Mouse (Mus musculus): Measurements from ENCODE around the gene Prrt1. TPM values are rescaled to one million over a fixed set of nuclear protein-coding genes. Genes with fewer than 3 reads are reported as not detected.

Prrt1 gene
- polyA plus RNA-seq, 1 experiment = 0.53 TPM

DNA sequence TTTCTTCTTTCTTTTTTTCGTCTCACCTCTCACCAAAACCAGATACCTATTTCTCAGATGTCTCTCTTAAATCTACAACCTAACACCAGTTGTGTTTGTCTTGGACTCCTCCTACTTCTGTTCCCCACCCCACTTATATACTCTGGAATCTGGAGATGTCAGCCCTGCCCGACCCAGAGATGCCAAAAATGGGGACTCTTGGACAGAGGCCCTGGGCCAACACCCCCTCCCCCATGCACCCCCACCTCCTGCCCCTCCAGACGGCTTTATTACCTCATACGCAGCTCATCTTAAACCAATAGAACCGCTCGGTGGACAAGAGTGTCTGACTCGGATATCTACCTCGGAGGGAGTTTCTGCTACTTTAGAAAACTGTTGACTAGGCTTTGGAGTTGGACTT is 33.2 kb upstream of the Prrt1 start:
- H3K4me3 ChIP-seq (ENCODE audit: insufficient read depth, low read length) = no peak overlapping the region
- 0 out of 2 replicates have a peak, but pooled peaks cover 3% of the 10 kb centered on the region for H3K4me1 ChIP-seq (ENCODE audit: control insufficient read depth, insufficient read depth, low read length)
- TF ChIP-seq CTCF (IDR thresholded peaks at IDR 0.05; ENCODE audit: borderline replicate concordance, insufficient read depth, low read length) (no peak), POLR2A (IDR thresholded peaks at IDR 0.05; ENCODE audit: low read depth, low read length) (no peak)
- no peak overlapping the region for H3K27ac ChIP-seq (ENCODE audit: insufficient read depth, low read length)

DNA sequence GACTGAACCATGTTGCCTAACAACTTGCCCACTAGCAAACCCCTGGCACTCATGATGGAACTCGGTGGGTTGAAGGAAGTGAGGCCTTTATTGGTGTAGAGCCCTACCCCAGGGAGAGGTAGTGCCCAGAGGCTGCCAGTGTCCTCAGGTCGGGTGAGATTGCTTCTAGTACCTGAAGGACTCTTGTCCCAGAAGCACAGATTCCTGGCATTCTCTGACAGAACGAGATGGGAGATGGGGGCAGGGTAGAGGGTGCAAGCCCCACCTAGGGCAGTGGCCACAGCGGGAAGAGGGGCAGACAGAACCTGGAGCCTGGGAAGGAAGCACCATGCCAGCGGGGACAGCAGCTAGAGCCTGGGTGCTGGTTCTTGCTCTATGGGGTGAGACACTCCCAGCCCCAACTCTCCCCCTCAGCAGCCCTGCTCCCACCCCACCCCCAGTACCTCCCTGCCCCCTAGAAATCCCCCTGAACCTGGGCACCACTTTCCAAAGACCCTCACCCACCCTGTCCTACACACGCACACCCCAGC is 31.7 kb upstream of the Prrt1 start, which contains the start of gene Ager:
Gene Ager, plus strand, starts transcription at position 297 of the 530 bp plus-strand sequence.
- Histone ChIP-seq H3K4me3 (ENCODE audit: insufficient read depth, low read length) (no peak within 1 kb of the TSS), H3K4me1 (ENCODE audit: control insufficient read depth, insufficient read depth, low read length) (no peaks in the 10 kb centered on the region), H3K27ac (ENCODE audit: insufficient read depth, low read length) (no peak within 1 kb of the TSS)
- peak; percentile 58 for TF ChIP-seq POLR2A (IDR thresholded peaks at IDR 0.05; ENCODE audit: low read depth, low read length)
- no peak for TF ChIP-seq CTCF (IDR thresholded peaks at IDR 0.05; ENCODE audit: borderline replicate concordance, insufficient read depth, low read length)

DNA sequence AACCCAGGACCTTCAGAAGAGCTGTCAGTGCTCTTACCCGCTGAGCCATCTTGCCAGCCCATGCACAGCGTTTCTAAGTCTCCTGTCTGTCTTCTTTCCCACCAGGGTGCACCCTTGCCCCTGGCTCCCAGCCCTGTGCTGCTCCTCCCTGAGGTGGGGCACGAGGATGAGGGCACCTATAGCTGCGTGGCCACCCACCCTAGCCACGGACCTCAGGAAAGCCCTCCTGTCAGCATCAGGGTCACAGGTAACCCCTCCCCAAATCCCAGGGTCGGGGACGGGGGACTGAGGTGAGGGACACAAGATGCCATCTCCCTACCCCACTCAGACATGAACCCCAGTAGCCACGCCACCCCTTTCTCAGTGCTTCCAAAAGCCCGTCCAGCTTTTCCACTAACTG is 29.4 kb upstream of the Prrt1 start:
- no peak overlapping the region for H3K4me3 ChIP-seq (ENCODE audit: insufficient read depth, low read length)
- no peak for TF ChIP-seq POLR2A (IDR thresholded peaks at IDR 0.05; ENCODE audit: low read depth, low read length)
- TF ChIP-seq CTCF (IDR thresholded peaks at IDR 0.05; ENCODE audit: borderline replicate concordance, insufficient read depth, low read length) = no peak
- H3K27ac ChIP-seq (ENCODE audit: insufficient read depth, low read length) = no peak overlapping the region
- no peaks in the 10 kb centered on the region for H3K4me1 ChIP-seq (ENCODE audit: control insufficient read depth, insufficient read depth, low read length)

DNA sequence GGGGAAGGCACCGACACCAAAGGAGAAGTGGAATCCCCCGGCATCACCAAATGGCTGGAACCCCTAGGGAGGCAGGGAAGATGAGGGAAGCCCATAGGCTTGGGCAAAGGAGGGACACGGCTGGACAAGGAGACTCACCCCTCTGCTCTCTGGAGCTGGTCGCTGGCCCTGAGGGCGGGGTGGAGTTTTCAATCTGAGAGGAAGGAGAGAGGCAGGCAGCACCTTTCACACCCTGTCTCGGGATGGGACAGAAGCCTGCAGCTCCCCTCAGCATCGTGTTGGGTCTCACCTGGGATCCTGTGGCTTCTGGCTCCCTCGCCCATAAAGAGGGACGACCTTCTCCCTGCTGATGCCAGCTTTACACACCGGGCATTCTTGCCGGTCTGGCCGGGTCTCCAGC is 27.5 kb upstream of the Prrt1 start:
- H3K4me3 ChIP-seq (ENCODE audit: insufficient read depth, low read length) = no peak overlapping the region
- H3K27ac ChIP-seq (ENCODE audit: insufficient read depth, low read length) = no peak overlapping the region
- TF ChIP-seq POLR2A (IDR thresholded peaks at IDR 0.05; ENCODE audit: low read depth, low read length) (no peak), CTCF (IDR thresholded peaks at IDR 0.05; ENCODE audit: borderline replicate concordance, insufficient read depth, low read length) (no peak)
- no peaks in the 10 kb centered on the region for H3K4me1 ChIP-seq (ENCODE audit: control insufficient read depth, insufficient read depth, low read length)

DNA sequence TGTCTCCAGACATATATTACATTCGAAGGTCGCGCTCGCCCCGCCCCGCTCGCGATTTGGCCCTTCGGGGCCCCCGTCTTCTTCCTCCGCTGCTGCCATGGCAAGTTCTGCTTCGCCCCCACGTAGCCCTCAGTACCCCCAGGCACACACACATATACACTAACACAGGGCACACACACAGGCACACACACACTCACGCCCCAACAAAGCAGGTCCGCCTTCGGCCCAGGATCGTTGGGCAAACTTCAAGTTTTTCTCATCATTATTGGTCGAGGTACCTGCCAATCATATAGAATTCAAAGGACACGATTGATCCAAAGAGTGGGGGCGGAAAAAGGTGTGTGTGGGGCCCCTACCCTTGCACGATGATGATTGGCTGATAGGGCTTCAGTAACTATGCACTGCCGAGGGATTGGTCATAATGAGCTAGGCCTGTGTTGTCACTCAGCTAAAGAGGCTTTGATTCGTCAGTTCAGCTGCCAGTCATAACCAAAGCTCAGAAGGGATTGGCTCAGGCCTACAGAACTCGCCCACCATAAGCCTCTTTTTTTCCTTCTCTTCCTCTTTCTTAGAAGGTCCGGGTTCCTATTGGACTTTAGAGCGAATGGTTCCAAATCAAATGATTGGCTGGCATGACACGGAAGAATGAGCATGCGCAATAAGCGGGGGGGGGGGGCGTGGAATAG is 25.8 kb upstream of the Prrt1 start, which contains the start of gene Rnf5:
Gene Rnf5, minus strand, starts transcription at position 316 of the 686 bp plus-strand sequence.
- Histone ChIP-seq H3K27ac (ENCODE audit: insufficient read depth, low read length) (peak within 1 kb of the TSS; percentile 84), H3K4me3 (ENCODE audit: insufficient read depth, low read length) (peak within 1 kb of the TSS; percentile 57), H3K4me1 (ENCODE audit: control insufficient read depth, insufficient read depth, low read length) (peaks cover 4% of the 10 kb centered on the region; the same call in 1 of the 2 replicates)
- peak; percentile 83 for TF ChIP-seq POLR2A (IDR thresholded peaks at IDR 0.05; ENCODE audit: low read depth, low read length)
- TF ChIP-seq CTCF (IDR thresholded peaks at IDR 0.05; ENCODE audit: borderline replicate concordance, insufficient read depth, low read length) = no peak

DNA sequence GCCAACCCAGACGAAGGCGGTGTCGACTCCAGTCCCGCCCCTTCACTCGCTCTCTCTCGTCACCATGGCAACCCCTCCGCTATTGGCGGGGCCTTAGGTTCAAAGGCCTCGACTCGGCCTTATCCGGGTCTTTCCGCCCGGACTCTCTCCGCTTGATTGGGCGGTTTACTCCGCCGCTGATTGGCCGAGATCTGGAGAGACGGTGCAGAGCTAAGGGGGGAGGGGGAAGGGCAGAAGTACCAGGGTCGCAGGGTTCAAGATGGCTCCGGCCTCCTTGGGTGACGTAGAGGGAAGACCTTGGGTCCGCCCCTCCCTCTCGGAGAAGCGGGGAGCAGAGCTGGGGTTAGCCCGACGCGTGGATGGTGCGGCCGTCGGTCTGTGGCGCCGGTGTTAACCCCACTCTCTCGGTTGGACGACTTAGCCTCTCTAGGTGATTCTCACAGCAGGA is 25.2 kb upstream of the Prrt1 start, which contains the start of gene Agpat1:
Gene Agpat1, plus strand, starts transcription at position 202 of the 448 bp plus-strand sequence.
- H3K4me3 ChIP-seq (ENCODE audit: insufficient read depth, low read length) = peak within 1 kb of the TSS; percentile 84
- H3K27ac ChIP-seq (ENCODE audit: insufficient read depth, low read length) = peak within 1 kb of the TSS; percentile 84
- peaks cover 4% of the 10 kb centered on the region; the same call in 1 of the 2 replicates for H3K4me1 ChIP-seq (ENCODE audit: control insufficient read depth, insufficient read depth, low read length)
- peak; percentile 92 for TF ChIP-seq POLR2A (IDR thresholded peaks at IDR 0.05; ENCODE audit: low read depth, low read length)
- TF ChIP-seq CTCF (IDR thresholded peaks at IDR 0.05; ENCODE audit: borderline replicate concordance, insufficient read depth, low read length) = no peak

DNA sequence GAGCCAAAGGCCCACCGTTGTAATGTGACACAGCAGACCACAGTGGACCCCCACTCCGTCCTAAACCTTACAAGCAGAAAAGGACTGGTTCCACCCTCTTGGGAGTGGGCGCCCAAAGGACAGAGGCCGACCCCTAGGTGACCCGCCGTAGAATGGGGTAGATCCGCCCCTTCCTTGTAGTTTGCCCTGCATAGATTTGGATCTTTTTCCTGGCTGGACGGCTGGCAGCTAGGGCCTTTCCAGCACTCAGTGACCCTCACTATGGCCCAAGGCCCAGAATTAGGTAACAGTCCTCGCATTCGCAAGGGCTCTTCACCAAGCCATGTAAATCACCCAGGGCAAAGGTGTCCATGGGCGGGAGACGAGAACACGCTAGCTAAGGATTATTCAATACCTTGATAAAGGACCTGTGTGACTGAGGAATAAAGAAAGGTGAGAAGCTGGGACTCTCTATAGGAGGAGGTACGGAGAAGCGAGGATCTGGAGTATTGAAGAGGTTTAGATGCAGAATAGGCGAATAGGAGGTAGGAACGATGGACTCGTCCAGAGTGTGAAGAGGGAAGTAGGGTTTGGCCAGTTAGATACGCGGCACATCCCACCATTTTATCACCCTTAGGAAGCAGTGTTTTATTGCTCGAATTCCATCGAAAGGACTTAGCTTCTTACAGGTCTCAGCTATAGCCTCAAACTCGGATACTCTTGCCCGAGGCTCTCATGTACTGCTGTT is 24.7 kb upstream of the Prrt1 start:
- H3K4me3 ChIP-seq (ENCODE audit: insufficient read depth, low read length) = peak overlapping the region; percentile 84
- H3K4me1 ChIP-seq (ENCODE audit: control insufficient read depth, insufficient read depth, low read length) = peaks cover 4% of the 10 kb centered on the region; the same call in 1 of the 2 replicates
- TF ChIP-seq POLR2A (IDR thresholded peaks at IDR 0.05; ENCODE audit: low read depth, low read length) (peak; percentile 48; the same call in 1 of the 2 replicates), CTCF (IDR thresholded peaks at IDR 0.05; ENCODE audit: borderline replicate concordance, insufficient read depth, low read length) (no peak)
- H3K27ac ChIP-seq (ENCODE audit: insufficient read depth, low read length) = peak overlapping the region; percentile 84

DNA sequence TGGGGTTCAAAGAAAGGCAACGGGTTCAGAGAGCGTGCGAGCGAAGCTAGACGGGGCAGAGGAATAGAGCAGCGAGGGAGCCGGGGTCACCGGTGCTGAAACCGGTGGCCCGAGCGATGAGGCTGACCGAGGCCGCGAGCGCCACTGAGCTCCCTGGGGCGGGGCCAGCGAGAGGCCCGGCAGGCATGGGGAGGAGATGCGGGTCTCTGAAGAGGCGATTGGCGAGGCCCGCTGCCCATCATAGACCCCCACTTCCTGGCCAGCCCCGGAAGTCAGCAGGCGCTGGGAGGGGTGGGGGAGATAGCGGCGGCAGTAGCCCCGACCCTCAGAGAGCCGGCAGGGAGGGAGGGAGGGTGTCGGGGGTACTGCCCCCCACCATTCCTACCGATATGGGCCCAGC is 23.7 kb upstream of the Prrt1 start:
- TF ChIP-seq CTCF (IDR thresholded peaks at IDR 0.05; ENCODE audit: borderline replicate concordance, insufficient read depth, low read length) (no peak), POLR2A (IDR thresholded peaks at IDR 0.05; ENCODE audit: low read depth, low read length) (peak; percentile 88)
- Histone ChIP-seq H3K4me3 (ENCODE audit: insufficient read depth, low read length) (peak overlapping the region; percentile 84), H3K27ac (ENCODE audit: insufficient read depth, low read length) (peak overlapping the region; percentile 84), H3K4me1 (ENCODE audit: control insufficient read depth, insufficient read depth, low read length) (peaks cover 4% of the 10 kb centered on the region; the same call in 1 of the 2 replicates)

DNA sequence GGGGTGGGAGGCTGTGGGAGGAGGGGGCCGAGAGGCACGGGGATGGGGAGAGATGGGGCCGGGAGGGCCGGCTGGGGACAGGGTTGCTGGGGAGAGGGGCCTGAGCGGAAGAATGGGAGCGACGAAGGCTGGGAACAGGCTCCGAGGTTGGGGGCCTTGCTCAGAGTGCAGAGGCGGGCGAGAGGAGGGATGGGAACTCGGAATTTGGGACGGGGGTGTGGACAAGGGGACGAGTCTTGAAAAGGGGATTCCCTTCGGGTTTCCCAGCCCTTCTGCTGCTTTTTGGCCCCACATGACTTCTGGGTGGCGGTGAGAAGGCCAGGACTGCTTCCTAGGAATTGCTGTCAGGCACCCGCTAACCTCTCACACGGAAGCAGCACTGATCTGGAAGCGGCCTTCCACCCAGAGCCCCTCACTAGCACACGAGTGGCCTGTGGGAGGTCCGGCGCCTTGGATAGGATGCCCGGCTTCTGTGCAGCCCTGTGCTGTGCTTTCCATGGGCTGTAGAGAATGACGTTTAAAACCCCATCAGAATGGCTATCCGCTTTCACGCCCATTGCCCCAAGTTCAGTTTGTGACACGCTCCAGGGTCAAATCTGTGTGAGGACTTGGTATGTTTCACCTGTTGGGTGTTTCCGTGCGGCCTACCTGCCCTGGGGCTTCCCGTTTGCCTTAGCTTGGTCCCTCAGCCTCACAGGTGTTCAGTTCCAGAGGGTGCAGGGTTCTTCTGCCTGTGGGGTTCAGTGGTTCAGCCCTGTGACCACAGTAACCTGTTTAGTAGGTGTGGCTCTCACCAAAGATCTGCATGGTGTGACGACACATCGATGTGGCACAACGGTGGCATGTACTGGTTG is 22.9 kb upstream of the Prrt1 start:
- no peak overlapping the region for H3K27ac ChIP-seq (ENCODE audit: insufficient read depth, low read length)
- H3K4me1 ChIP-seq (ENCODE audit: control insufficient read depth, insufficient read depth, low read length) = peaks cover 4% of the 10 kb centered on the region; the same call in 1 of the 2 replicates
- H3K4me3 ChIP-seq (ENCODE audit: insufficient read depth, low read length) = peak overlapping the region; percentile 84
- TF ChIP-seq CTCF (IDR thresholded peaks at IDR 0.05; ENCODE audit: borderline replicate concordance, insufficient read depth, low read length) (no peak), POLR2A (IDR thresholded peaks at IDR 0.05; ENCODE audit: low read depth, low read length) (peak; percentile 31)

All from embryonic fibroblast, embryonic 13.5 days (primary cell).